8 mouse cellular contexts compared by ENCODE assay signal in genomic region chr6:34354354-34355348, GRCm38 (mm10). TPM values are rescaled to one million over a fixed set of nuclear protein-coding genes. Genes with fewer than 3 reads are reported as not detected.
DNase-seq lines count a peak whose midpoint lies in the region; ATAC-seq and TF ChIP-seq lines count a peak whose summit lies in the region.

No protein-coding gene starts in this region.

- no peak overlapping the region for H3K9ac ChIP-seq in heart, adult 2 months (ENCODE audit: low read depth, low read length)
- no peak overlapping the region for H3K9ac ChIP-seq in forebrain, embryonic 14.5 days (ENCODE audit: low read length)
- H3K9ac ChIP-seq in liver, embryonic 12.5 days, result no peak overlapping the region

- no peak for TF ChIP-seq POLR2A in heart, adult 2 months (IDR thresholded peaks at IDR 0.05; ENCODE audit: insufficient read depth, low read depth, low read length)

- H3K79me2 ChIP-seq in heart, adult 2 months (replicated peaks; ENCODE audit: control insufficient read depth, insufficient read depth, low read length), result no peaks in the 10 kb centered on the region

- no peaks in the 10 kb centered on the region for H3K27me3 ChIP-seq in heart, adult 2 months (ENCODE audit: control insufficient read depth, insufficient read depth, low read length)
- H3K27me3 ChIP-seq in forebrain, embryonic 14.5 days (replicated peaks; ENCODE audit: control insufficient read depth, insufficient read depth, low read length), result no peaks in the 10 kb centered on the region
- no peaks in the 10 kb centered on the region for H3K27me3 ChIP-seq in liver, embryonic 12.5 days (replicated peaks)

- no peaks in the 10 kb centered on the region for H3K4me1 ChIP-seq in heart, adult 2 months (ENCODE audit: control insufficient read depth, insufficient read depth, low read length)
- no peaks in the 10 kb centered on the region for H3K4me1 ChIP-seq in forebrain, embryonic 14.5 days (ENCODE audit: control insufficient read depth, insufficient read depth, low read length)
- peaks cover 16% of the 10 kb centered on the region for H3K4me1 ChIP-seq in liver, embryonic 12.5 days

- peak overlapping the region; percentile 23 for H3K27ac ChIP-seq in heart, adult 2 months
- H3K27ac ChIP-seq in forebrain, embryonic 14.5 days (ENCODE audit: low read depth, low read length), result no peak overlapping the region
- H3K27ac ChIP-seq in liver, embryonic 12.5 days, result no peak overlapping the region

- H3K9me3 ChIP-seq in forebrain, embryonic 14.5 days (replicated peaks; ENCODE audit: control insufficient read depth, low read length), result no peaks in the 10 kb centered on the region
- no peaks in the 10 kb centered on the region for H3K9me3 ChIP-seq in liver, embryonic 12.5 days (replicated peaks)

- peak overlapping the region; percentile 48 for H3K4me2 ChIP-seq in forebrain, embryonic 14.5 days (ENCODE audit: low read length)
- H3K4me2 ChIP-seq in liver, embryonic 12.5 days, result peak overlapping the region; percentile 55

- no peak for DNase-seq in heart, adult 2 months
- DNase-seq in heart, adult 9 months (ENCODE audit: low spot score in 2 of 2), result no peak
- peak; percentile 19 for DNase-seq in 3134 (ENCODE audit: extremely low read depth, insufficient read length, low spot score)
- no peak for DNase-seq in forebrain, embryonic 14.5 days (ENCODE audit: low spot score)
- DNase-seq in retina, postnatal 1 day, result no peak
- no peak for DNase-seq in urinary bladder, postnatal 25 days (ENCODE audit: low spot score)
- no peak for DNase-seq in layer of hippocampus, postnatal 25 days (ENCODE audit: extremely low spot score in 1 of 2, low spot score in 1 of 2)

- H3K36me3 ChIP-seq in heart, adult 2 months (ENCODE audit: control insufficient read depth, insufficient read depth, low read length), result no peaks in the 10 kb centered on the region
- no peaks in the 10 kb centered on the region for H3K36me3 ChIP-seq in forebrain, embryonic 14.5 days (ENCODE audit: control insufficient read depth, insufficient read depth, low read length)
- H3K36me3 ChIP-seq in liver, embryonic 12.5 days, result no peaks in the 10 kb centered on the region

- H3K4me3 ChIP-seq in heart, adult 2 months, result peak overlapping the region; percentile 23; the same call in 1 of the 2 replicates
- no peak overlapping the region for H3K4me3 ChIP-seq in forebrain, embryonic 14.5 days (ENCODE audit: low read depth, low read length)
- peak overlapping the region; percentile 24; the same call in 1 of the 2 replicates for H3K4me3 ChIP-seq in liver, embryonic 12.5 days

- peak; percentile 34; the same call in 1 of the 2 replicates for ATAC-seq in forebrain, embryonic 14.5 days
- no peak for ATAC-seq in liver, embryonic 12.5 days

- WGBS in heart, adult 2 months, result 56% methylated on average over 8 of the region's 8 CpGs
- 78% methylated on average over 8 of the region's 8 CpGs for WGBS in forebrain, embryonic 14.5 days
- WGBS in liver, embryonic 12.5 days (ENCODE audit: insufficient replicate concordance), result 48% methylated on average over 8 of the region's 8 CpGs

- no peak for TF ChIP-seq CTCF in heart, adult 2 months (IDR thresholded peaks at IDR 0.05)

- no peak for TF ChIP-seq EP300 in heart, adult 2 months (IDR thresholded peaks at IDR 0.05; ENCODE audit: insufficient read depth, low read depth, low read length)

- intact Hi-C loops in heart, adult 2 months (cut with DNase I), result no loop called here

RNA-seq across cellular contexts. Expression of gene Akr1b8, which starts 0.7 kb away (rescaled TPM):
- 1 to 10 TPM; 3.3 to 3.5 TPM for total RNA-seq in heart, adult 2 months (2021)
- polyA plus RNA-seq in heart, adult 2 months (2012; rRNA removed), result 4.2 and 4.8 TPM in 2 replicates
- 3.8 and 5.1 TPM in 2 replicates for polyA plus RNA-seq in forebrain, embryonic 14.5 days (2014; fragmentation: Nextera tagmentation; extraction: Ambion mirVana)
- 6.8 and 8.3 TPM in 2 replicates for polyA plus RNA-seq in liver, embryonic 12.5 days (2016; fragmentation: Nextera tagmentation; extraction: Ambion mirVana)
- total RNA-seq in layer of hippocampus, postnatal 25 days (2021), result under 1 TPM; 0.45 to 0.64 TPM

RNA-seq across cellular contexts. Expression of gene Akr1b10, which starts 29.4 kb away (rescaled TPM):
- 10 to 100 TPM; 53.8 to 63.5 TPM for total RNA-seq in heart, adult 2 months (2021)
- polyA plus RNA-seq in heart, adult 2 months (2012; rRNA removed), result 50.5 and 89.4 TPM in 2 replicates
- polyA plus RNA-seq in forebrain, embryonic 14.5 days (2014; fragmentation: Nextera tagmentation; extraction: Ambion mirVana), result 5.8 and 7.9 TPM in 2 replicates
- 8.9 and 9.3 TPM in 2 replicates for polyA plus RNA-seq in liver, embryonic 12.5 days (2016; fragmentation: Nextera tagmentation; extraction: Ambion mirVana)
- total RNA-seq in layer of hippocampus, postnatal 25 days (2021), result 10 to 100 TPM; 21.6 to 26.5 TPM

RNA-seq across cellular contexts. Expression of gene Akr1b3, which starts 37.4 kb away (rescaled TPM):
- 100 to 1,000 TPM; 266 to 282 TPM for total RNA-seq in heart, adult 2 months (2021)
- 352 and 459 TPM in 2 replicates for polyA plus RNA-seq in heart, adult 2 months (2012; rRNA removed)
- polyA plus RNA-seq in forebrain, embryonic 14.5 days (2014; fragmentation: Nextera tagmentation; extraction: Ambion mirVana), result 117 and 134 TPM in 2 replicates
- 74.0 and 85.0 TPM in 2 replicates for polyA plus RNA-seq in liver, embryonic 12.5 days (2016; fragmentation: Nextera tagmentation; extraction: Ambion mirVana)
- 10 to 100 TPM; 38.7 to 42.2 TPM for total RNA-seq in layer of hippocampus, postnatal 25 days (2021)

RNA-seq across cellular contexts. Expression of gene Akr1b7, which starts 57.5 kb away (rescaled TPM):
- not detected for total RNA-seq in heart, adult 2 months (2021)
- polyA plus RNA-seq in heart, adult 2 months (2012; rRNA removed), result not detected in 2 replicates
- polyA plus RNA-seq in forebrain, embryonic 14.5 days (2014; fragmentation: Nextera tagmentation; extraction: Ambion mirVana), result not detected in 2 replicates
- 1.4 and 2.0 TPM in 2 replicates for polyA plus RNA-seq in liver, embryonic 12.5 days (2016; fragmentation: Nextera tagmentation; extraction: Ambion mirVana)
- total RNA-seq in layer of hippocampus, postnatal 25 days (2021), result not detected
